Mouse (Mus musculus) c-Kit-positive CD71-positive TER-119-negative erythroid progenitor cells, embryonic 14.5 days (primary cell): ENCODE measurements around the gene Jup.

ENCODE experiments used
- DNase-seq: peaks from one replicate; pipeline ENCODE4 v3.0.0-alpha.2; 2013; ENCODE audit warnings: low read depth

Jup gene

GRCm38 (mm10) chr11:100408076-100408834, 10.7 kb upstream of the Jup start:
- DNase-seq: peak; percentile 40

GRCm38 (mm10) chr11:100406995-100407705, 9.6 kb upstream of the Jup start:
- DNase-seq: no peak

DNA sequence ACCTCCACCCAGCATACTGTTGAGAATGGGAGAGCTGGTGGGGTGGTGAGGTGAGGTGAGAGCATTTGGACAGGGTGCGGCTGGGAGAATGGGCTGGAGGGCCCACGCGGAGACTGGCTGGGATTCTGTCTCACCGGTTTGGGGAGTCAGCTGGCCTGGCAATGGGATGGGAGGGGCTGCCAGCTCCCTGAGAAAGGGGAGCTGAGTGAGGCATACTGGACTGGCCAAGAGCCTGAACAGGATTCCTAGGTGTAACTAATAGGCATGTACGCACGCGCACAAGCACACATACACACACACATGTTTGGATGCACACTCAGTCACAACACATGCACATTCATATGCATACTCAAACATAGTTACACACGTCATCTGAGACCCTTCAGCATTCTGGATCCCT, 8.7 kb upstream of the Jup start:
- DNase-seq: no peak

GRCm38 (mm10) chr11:100404456-100405074, 7.0 kb upstream of the Jup start:
- DNase-seq: no peak

DNA sequence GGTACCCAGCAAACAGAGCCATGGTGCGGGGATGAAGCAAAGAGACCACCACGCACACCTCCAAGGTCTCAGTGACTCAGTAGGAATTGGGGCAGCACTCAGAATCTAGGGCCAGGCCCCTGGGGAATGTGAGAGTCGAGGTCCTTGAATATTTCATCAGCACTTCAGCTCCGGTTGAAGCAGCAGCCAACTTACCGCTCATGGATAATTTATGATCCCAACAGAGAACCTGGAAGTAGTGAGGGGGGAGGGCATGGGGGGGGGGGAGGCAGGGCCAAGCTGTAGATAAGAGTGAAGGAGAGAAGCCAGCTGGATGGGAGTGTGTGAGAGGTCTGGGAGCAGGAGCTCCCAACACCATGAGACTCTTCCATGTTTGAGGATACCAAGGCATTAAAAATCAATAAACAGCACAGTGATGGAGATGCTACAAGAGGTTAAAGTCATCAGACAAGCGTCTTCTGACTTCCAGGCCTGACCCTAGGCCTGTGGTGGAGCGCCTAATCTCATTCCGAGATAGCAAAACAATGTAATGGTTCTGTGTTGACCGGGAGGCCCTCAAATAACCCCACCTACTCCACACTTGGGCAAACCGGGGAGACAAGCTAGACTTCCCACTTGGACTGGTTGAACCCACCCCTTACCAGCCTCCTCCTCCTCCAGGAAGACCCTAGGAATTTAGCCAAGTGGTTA, 6.0 kb upstream of the Jup start:
- no peak for DNase-seq

- no peak for DNase-seq
Measured at GRCm38 (mm10) chr11:100402682-100403081, 5.1 kb upstream of the Jup start.

DNA sequence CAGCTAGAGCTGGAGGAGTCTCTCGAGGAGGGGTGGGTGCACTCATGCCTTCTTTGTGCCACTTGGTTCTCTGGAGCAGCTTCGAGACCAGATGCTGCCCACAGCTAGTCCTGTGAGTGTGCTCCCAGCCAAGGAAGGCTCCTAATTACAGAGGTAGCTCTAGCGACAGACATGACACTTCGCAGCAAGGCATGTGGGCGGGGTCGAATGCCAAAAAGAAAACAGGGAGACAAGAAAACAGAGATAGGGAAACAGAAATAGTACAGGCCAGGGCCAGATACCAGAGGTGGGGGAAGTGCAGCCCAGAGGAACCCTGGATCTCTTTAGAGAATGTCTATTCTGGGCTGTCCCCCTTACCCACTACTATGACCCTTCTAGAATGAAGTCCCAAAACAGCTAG, 4.7 kb upstream of the Jup start:
- DNase-seq: peak; percentile 40

DNA sequence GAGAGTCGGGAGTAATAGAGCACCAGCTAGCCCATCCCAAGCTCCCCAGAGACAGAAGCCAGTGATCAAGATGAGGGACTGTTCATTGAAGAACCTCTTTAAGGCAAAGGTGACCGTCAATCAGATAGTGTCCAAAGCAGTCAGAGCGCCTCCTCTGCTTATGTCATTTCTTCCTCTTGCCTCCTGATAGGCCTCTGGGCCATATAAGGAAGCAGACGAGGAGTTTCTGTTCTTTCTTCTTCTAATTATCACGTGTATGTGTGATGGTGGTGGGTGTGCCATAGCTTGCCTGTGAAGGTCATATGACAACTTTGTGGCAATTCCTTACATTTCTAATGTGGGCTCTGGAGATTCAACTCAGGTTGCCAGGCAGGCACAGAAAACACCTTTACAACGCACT, 3.3 kb upstream of the Jup start:
- DNase-seq: no peak

GRCm38 (mm10) chr11:100399727-100400538, 2.4 kb upstream of the Jup start:
- no peak for DNase-seq

- no peak for DNase-seq
Measured at GRCm38 (mm10) chr11:100399320-100399719, 1.8 kb upstream of the Jup start.

GRCm38 (mm10) chr11:100398517-100398916, 954 bp upstream of the Jup start:
- DNase-seq: no peak

DNA sequence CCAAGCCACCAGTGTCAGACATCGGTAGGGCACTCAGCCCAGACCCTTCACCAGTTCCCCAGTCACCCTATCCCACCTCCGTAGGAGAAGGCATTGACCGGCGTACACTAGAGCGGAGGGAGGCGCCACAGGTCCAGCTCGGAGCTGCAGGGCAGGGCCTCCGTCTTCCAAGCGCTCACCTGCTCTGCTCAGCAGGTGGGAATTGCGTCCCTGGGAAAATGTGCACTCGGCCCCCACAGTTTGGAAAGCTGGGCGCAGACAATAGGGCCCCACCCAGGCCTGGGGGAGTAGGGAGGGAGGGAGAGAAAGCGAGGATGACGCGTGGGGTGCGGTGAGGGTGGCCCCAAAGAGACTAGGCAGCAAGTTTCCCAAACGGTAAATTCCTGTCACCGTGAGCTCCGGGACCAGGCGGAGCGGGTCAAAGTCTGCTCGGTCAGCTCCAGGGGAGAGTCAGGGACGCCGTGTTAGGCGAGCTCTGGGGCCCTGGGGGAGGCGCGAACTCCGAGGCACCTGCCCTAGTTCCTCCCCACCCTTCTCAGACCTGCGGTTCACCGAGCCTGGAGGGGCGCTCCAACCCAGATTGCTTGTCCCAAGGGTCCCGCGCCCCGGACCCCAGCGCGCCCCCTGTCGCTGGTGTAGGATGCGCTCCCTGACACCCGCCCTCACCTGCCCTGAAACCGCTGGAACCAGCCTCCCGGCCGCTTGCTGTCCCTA, 520 bp downstream of the Jup start:
- no peak for DNase-seq

DNA sequence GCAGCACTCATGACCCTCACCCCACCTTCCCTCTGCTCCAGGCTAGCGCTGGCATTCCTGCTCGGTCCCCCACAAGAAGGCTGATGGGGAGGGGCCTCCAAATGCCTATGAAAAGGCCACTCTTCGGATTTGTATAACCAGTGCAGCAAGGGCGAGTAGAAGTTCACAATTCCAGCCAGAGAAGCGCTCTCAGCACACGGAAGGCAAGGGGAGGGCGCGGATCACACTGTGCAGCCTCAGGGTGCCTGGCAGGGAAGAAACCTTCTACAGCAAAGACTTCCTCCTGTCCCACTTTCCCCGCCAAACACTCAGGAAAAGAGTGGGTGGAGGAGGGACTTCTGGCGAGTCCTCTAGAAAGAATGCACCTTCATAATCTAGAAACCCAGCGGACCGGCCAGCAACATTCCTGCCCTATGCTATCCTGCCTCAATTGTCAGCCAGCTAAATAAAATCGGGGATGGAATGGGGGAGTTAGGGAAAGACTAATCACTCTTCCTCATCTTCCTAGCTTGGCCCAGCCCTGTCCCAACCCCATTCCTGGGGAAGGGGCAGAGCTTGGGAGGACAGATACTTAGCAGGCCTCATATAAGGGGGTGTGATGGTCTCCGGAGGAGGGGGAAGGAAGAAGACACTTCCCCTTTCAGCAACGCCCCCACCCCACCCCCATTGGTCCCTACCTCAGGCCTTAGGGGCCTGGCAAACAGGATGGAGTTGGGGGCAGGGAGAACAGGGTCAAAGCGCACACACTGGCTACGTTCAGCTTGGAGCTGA, 1.5 kb downstream of the Jup start:
- DNase-seq: no peak

DNA sequence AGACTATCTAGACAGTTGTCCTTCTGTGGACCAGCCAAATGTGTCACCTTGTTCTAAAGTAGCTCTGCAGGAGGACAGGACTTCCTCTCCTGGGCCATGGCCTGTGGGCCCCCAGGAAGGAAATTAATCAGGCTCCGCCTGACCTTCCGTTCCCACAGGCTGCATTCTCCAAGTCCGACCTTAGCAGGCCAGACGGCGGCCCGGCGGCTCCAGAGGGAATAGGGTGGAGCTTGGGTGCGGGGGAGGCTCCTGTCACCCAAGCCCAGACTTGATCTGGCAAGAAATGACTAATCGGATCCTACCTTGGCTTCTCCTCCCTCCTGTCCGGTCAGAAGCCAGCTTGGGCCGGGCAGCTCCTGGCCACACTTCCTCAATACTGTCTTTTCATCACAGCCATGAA, 2.4 kb downstream of the Jup start:
- DNase-seq: no peak

DNA sequence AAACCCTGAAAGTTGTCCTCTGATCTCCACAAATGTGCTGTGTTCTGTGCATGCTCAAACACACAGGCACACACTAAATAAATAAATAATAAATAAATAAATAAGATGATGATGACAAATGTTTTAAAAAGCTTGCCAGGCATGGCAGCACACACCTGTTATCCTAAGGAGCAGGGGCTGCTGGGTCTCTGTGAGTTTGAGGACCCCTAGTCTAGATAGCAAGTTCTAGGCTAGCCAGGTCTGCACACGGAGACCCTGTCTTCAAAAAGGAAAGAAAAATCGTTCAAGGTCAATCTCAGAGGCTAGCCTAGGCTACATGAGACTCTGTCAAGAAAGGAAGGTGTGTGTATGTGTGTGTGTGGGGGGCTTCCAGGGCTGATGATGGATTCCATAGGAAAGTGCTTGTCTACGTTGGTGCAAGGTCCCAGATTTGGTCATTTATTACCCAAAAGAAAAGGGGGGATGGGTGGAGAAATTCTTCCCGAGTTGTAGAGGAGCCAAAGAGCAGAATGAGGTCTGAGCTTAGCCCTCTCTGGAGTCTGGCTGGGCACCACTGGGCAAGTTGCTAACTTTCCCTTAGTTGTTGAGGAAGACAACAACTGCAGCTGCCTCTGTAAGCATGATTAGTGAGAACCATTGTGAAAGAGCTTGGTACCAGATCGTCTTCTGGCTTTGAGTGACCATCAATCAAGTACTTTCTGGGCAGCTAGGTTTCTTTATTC, 3.0 kb downstream of the Jup start:
- DNase-seq: no peak

- no peak for DNase-seq
Measured at GRCm38 (mm10) chr11:100393733-100394132, 3.8 kb downstream of the Jup start.

DNA sequence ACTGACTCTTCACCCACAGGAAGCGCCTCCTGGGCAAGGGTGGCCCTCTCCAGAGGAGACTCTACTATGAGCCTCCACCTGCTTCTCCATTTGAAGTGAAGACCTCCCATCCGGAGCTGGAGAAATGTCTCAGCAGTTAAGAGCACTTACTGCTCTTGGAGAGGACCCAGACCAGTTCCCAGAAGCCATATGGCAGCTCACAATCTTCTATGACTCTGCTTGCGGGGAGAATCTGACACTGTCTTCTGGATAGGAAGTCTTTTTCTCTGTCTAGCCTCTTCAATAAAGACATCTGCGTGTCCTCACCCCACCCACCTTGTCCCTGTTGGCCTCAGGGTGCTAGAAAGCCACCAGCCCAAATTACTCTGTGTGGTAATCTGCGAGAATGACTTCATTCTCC, 4.6 kb downstream of the Jup start:
- DNase-seq: no peak

GRCm38 (mm10) chr11:100391884-100392345, 5.6 kb downstream of the Jup start:
- no peak for DNase-seq

- no peak for DNase-seq
Measured at GRCm38 (mm10) chr11:100391081-100391883, 6.3 kb downstream of the Jup start.
